Mouse (Mus musculus) liver, embryonic 11.5 days (tissue): ENCODE measurements around the gene Il4. TPM values are rescaled to one million over a fixed set of nuclear protein-coding genes. Genes with fewer than 3 reads are reported as not detected.

Experiments used
- ATAC-seq: fragments of 200-750 bp; cut with Nextera tagmentation; replicated peaks from 2 replicates; pipeline ENCODE4 v1.8.0; 2017; ENCODE audit warnings: moderate number of reproducible peaks, mild to moderate bottlenecking, moderate TSS enrichment, moderate library complexity; ENCODE audit not compliant: low FRiP score
- DNase-seq: peaks from one replicate; pipeline ENCODE4 v3.0.0-alpha.2; 2017; ENCODE audit warnings: low spot score
- H3K27ac ChIP-seq: fragments of 300-500 bp; sonication (generic); 2 replicates; pipeline ENCODE4 v1.5.1; 2014; ENCODE audit warnings: mild to moderate bottlenecking, low read depth, low read length, control low read depth
- H3K27me3 ChIP-seq: fragments of 300-500 bp; sonication (generic); replicated peaks from 2 replicates; pipeline ENCODE4 v1.6.1; 2014; ENCODE audit warnings: low read length, mixed read lengths; ENCODE audit not compliant: control insufficient read depth, insufficient read depth
- H3K36me3 ChIP-seq: fragments of 300-500 bp; sonication (generic); 2 replicates; pipeline ENCODE4 v1.6.1; 2014; ENCODE audit warnings: mild to moderate bottlenecking, low read length, moderate library complexity, mixed read lengths; ENCODE audit not compliant: control insufficient read depth, insufficient read depth
- H3K4me1 ChIP-seq: fragments of 300-500 bp; sonication (generic); replicated peaks from 2 replicates; pipeline ENCODE4 v1.6.1; 2014; ENCODE audit warnings: low read length, mixed read lengths; ENCODE audit not compliant: control insufficient read depth, insufficient read depth
- H3K4me2 ChIP-seq: fragments of 300-500 bp; sonication (generic); 2 replicates; pipeline ENCODE4 v1.6.1; 2014; ENCODE audit warnings: mild to moderate bottlenecking, control low read depth, moderate library complexity
- H3K4me3 ChIP-seq: fragments of 300-500 bp; sonication (generic); 2 replicates; pipeline ENCODE4 v1.5.1; 2014; ENCODE audit warnings: low read depth, low read length, control low read depth
- H3K9ac ChIP-seq: fragments of 300-500 bp; sonication (generic); 2 replicates; pipeline ENCODE4 v1.6.1; 2014; ENCODE audit warnings: low read depth, low read length, control low read depth
- H3K9me3 ChIP-seq: fragments of 300-500 bp; sonication (generic); 2 replicates; pipeline ENCODE4 v1.6.1; 2016; ENCODE audit warnings: low read length, inconsistent platforms, mixed read lengths; ENCODE audit not compliant: control insufficient read depth
- WGBS: fragments of 180-500 bp; shearing (Covaris S2); extraction: QIAGEN DNeasy Blood & Tissue Kit; methylation state at CpG from one replicate; pipeline ENCODE4 v1.1.7; 2014; 5-methylcytosine and 5-hydroxymethylcytosine counted together
- polyA plus RNA-seq: library from polyadenylated mRNA; unstranded; fragments of >200 nt; fragmentation: Nextera tagmentation; extraction: Ambion mirVana; gene quantifications from 2 replicates; pipeline ENCODE4 v1.2.1, GENCODE M21; 2014

Il4 gene
- 1.9 and 3.2 TPM in 2 replicates for polyA plus RNA-seq

GRCm38 (mm10) chr11:53618619-53619198 lies at the start of gene Il4:
Gene Il4, minus strand, starts transcription at chr11:53618669.
- 58% methylated on average over 7 of the region's 7 CpGs for WGBS
- Histone ChIP-seq H3K9ac (no peak within 1 kb of the TSS), H3K36me3 (no peaks in the 10 kb centered on the region), H3K4me3 (no peak within 1 kb of the TSS), H3K27ac (peak within 1 kb of the TSS; percentile 58; the same call in 1 of the 2 replicates), H3K4me2 (peak within 1 kb of the TSS; percentile 54), H3K4me1 (peaks cover 58% of the 10 kb centered on the region), H3K27me3 (no peaks in the 10 kb centered on the region), H3K9me3 (no peaks in the 10 kb centered on the region)
- ATAC-seq = no peak
- no peak for DNase-seq

- H3K4me2 ChIP-seq = no peak overlapping the region
- peaks cover 9% of the 10 kb centered on the region for H3K36me3 ChIP-seq
- no peak overlapping the region for H3K9ac ChIP-seq
- no peak overlapping the region for H3K4me3 ChIP-seq
- no peaks in the 10 kb centered on the region for H3K9me3 ChIP-seq
- H3K4me1 ChIP-seq = peaks cover 5% of the 10 kb centered on the region; the same call in 1 of the 2 replicates
- no peaks in the 10 kb centered on the region for H3K27me3 ChIP-seq
- 81% methylated on average over 5 of the region's 5 CpGs for WGBS
- H3K27ac ChIP-seq = no peak overlapping the region
- ATAC-seq (no peak), DNase-seq (no peak)
These were observed 45.6 kb upstream of the Il4 start for GRCm38 (mm10) chr11:53664091-53664490.

GRCm38 (mm10) chr11:53662794-53663674 lies 44.6 kb upstream of the Il4 start:
- Histone ChIP-seq H3K4me2 (no peak overlapping the region), H3K4me1 (peaks cover 5% of the 10 kb centered on the region), H3K36me3 (peaks cover 7% of the 10 kb centered on the region), H3K9me3 (no peaks in the 10 kb centered on the region), H3K9ac (no peak overlapping the region), H3K27me3 (no peaks in the 10 kb centered on the region), H3K27ac (no peak overlapping the region), H3K4me3 (no peak overlapping the region)
- DNase-seq (no peak), ATAC-seq (no peak)
- 56% methylated on average over 14 of the region's 14 CpGs for WGBS

- no peak overlapping the region for H3K9ac ChIP-seq
- peak overlapping the region; percentile 32 for H3K4me2 ChIP-seq
These were observed 39.4 kb upstream of the Il4 start for GRCm38 (mm10) chr11:53657828-53658227.

GRCm38 (mm10) chr11:53657381-53657780 lies 38.9 kb upstream of the Il4 start:
- DNase-seq (no peak), ATAC-seq (no peak)
- peak overlapping the region; percentile 32 for H3K4me2 ChIP-seq
- 74% methylated on average over 8 of the region's 8 CpGs for WGBS
- no peaks in the 10 kb centered on the region for H3K9me3 ChIP-seq
- H3K4me3 ChIP-seq = no peak overlapping the region
- peaks cover 11% of the 10 kb centered on the region for H3K36me3 ChIP-seq
- peak overlapping the region; percentile 76 for H3K27ac ChIP-seq
- no peaks in the 10 kb centered on the region for H3K27me3 ChIP-seq
- H3K9ac ChIP-seq = peak overlapping the region; percentile 21; the same call in 1 of the 2 replicates
- H3K4me1 ChIP-seq = peaks cover 25% of the 10 kb centered on the region

More at GRCm38 (mm10) chr11:53657828-53658227, 39.4 kb upstream of the Il4 start:
- Histone ChIP-seq H3K27me3 (no peaks in the 10 kb centered on the region), H3K27ac (peak overlapping the region; percentile 76), H3K9me3 (no peaks in the 10 kb centered on the region), H3K36me3 (peaks cover 11% of the 10 kb centered on the region), H3K4me3 (no peak overlapping the region), H3K4me1 (peaks cover 25% of the 10 kb centered on the region)
- ATAC-seq = no peak; the same call in 1 of the 2 replicates
- no peak for DNase-seq
- WGBS = 45% methylated on average over 6 of the region's 6 CpGs

GRCm38 (mm10) chr11:53656558-53657202 lies 38.2 kb upstream of the Il4 start:
- ATAC-seq = peak; percentile 64
- no peak overlapping the region for H3K9ac ChIP-seq
- peak overlapping the region; percentile 76 for H3K27ac ChIP-seq
- no peaks in the 10 kb centered on the region for H3K27me3 ChIP-seq
- peak overlapping the region; percentile 32 for H3K4me2 ChIP-seq
- H3K36me3 ChIP-seq = peaks cover 11% of the 10 kb centered on the region
- WGBS = 58% methylated on average over 9 of the region's 9 CpGs
- peaks cover 25% of the 10 kb centered on the region for H3K4me1 ChIP-seq
- H3K9me3 ChIP-seq = no peaks in the 10 kb centered on the region
- no peak overlapping the region for H3K4me3 ChIP-seq
- no peak for DNase-seq

GRCm38 (mm10) chr11:53655043-53655442 lies 36.6 kb upstream of the Il4 start:
- Histone ChIP-seq H3K9ac (no peak overlapping the region), H3K4me1 (peaks cover 25% of the 10 kb centered on the region), H3K4me3 (no peak overlapping the region), H3K27ac (peak overlapping the region; percentile 54), H3K9me3 (no peaks in the 10 kb centered on the region), H3K4me2 (peak overlapping the region; percentile 40; the same call in 1 of the 2 replicates), H3K36me3 (peaks cover 15% of the 10 kb centered on the region), H3K27me3 (no peaks in the 10 kb centered on the region)
- ATAC-seq = peak; percentile 89
- WGBS = 25% methylated on average over 5 of the region's 5 CpGs
- peak; percentile 57 for DNase-seq

- no peak overlapping the region for H3K9ac ChIP-seq
- H3K27me3 ChIP-seq = no peaks in the 10 kb centered on the region
- WGBS = 88% methylated on average over 2 of the region's 2 CpGs
- DNase-seq (no peak), ATAC-seq (no peak)
- H3K27ac ChIP-seq = no peak overlapping the region
- H3K4me1 ChIP-seq = peaks cover 19% of the 10 kb centered on the region
- H3K4me3 ChIP-seq = no peak overlapping the region
- peaks cover 21% of the 10 kb centered on the region for H3K36me3 ChIP-seq
- no peaks in the 10 kb centered on the region for H3K9me3 ChIP-seq
- H3K4me2 ChIP-seq = no peak overlapping the region
These were observed 34.0 kb upstream of the Il4 start for GRCm38 (mm10) chr11:53652427-53652826.
